Mouse (Mus musculus) small intestine, adult 2 months (tissue): ENCODE measurements around the gene Cdc42se2. TPM values are rescaled to one million over a fixed set of nuclear protein-coding genes. Genes with fewer than 3 reads are reported as not detected.

Experiments
- H3K27ac ChIP-seq: fragments of 200-500 bp; 2 replicates; pipeline ENCODE4 v1.5.1; 2012; ENCODE audit warnings: low read depth, low read length, control low read depth, inconsistent platforms; ENCODE audit not compliant: insufficient read depth
- H3K27me3 ChIP-seq: fragments of 200-500 bp; 2 replicates; pipeline ENCODE4 v1.6.1; 2012; ENCODE audit warnings: mild to moderate bottlenecking, moderate library complexity, low read length, inconsistent platforms; ENCODE audit not compliant: control insufficient read depth, insufficient read depth
- H3K36me3 ChIP-seq: fragments of 200-500 bp; 2 replicates; pipeline ENCODE4 v1.6.1; 2012; ENCODE audit warnings: mild to moderate bottlenecking, low read length, control low read depth, inconsistent platforms; ENCODE audit not compliant: control insufficient read depth, insufficient read depth
- H3K4me1 ChIP-seq: fragments of 200-500 bp; 2 replicates; pipeline ENCODE4 v1.6.1; 2012; ENCODE audit warnings: low read length, inconsistent platforms, mixed read lengths; ENCODE audit not compliant: control insufficient read depth, insufficient read depth, insufficient read length
- H3K4me3 ChIP-seq: fragments of 200-500 bp; 2 replicates; pipeline ENCODE4 v1.5.1; 2012; ENCODE audit warnings: low read depth, mild to moderate bottlenecking, control low read depth, inconsistent platforms, low read length, moderate library complexity
- CTCF ChIP-seq: fragments of 200-500 bp; IDR thresholded peaks from 2 replicates; pipeline ENCODE4 v1.5.1; 2012; ENCODE audit warnings: low read depth, mild to moderate bottlenecking, control low read depth, inconsistent platforms, low read length, moderate library complexity, mixed read lengths; ENCODE audit not compliant: insufficient replicate concordance, insufficient read length; ENCODE audit errors: extremely low read depth
- POLR2A ChIP-seq: fragments of 200-500 bp; IDR thresholded peaks from 2 replicates; pipeline ENCODE4 v1.6.1; 2012; ENCODE audit warnings: low read depth, mild to moderate bottlenecking, control low read depth, inconsistent platforms, low read length, moderate library complexity
- WGBS: fragments of 180-500 bp; shearing (Covaris S2); methylation state at CpG from one replicate; pipeline ENCODE4 v1.1.7; 2018; 5-methylcytosine and 5-hydroxymethylcytosine counted together
- polyA plus RNA-seq: library from polyadenylated mRNA; depleted of rRNA; stranded (reverse); fragments of >200 nt; gene quantifications from 2 replicates; pipeline ENCODE4 v1.2.3, GENCODE M21; 2012; rRNA removed

The Cdc42se2 gene
- polyA plus RNA-seq, 1 experiment: 69.2 TPM

- H3K27me3 ChIP-seq: no peaks in the 10 kb centered on the region
- WGBS: 49% methylated on average over 8 of the region's 8 CpGs
- H3K27ac ChIP-seq: no peak overlapping the region
- H3K4me1 ChIP-seq: no peaks in the 10 kb centered on the region
- TF ChIP-seq POLR2A: no peak
- no peak for TF ChIP-seq CTCF
- no peak overlapping the region for H3K4me3 ChIP-seq
- peaks cover 20% of the 10 kb centered on the region for H3K36me3 ChIP-seq
These were observed 113.7 kb downstream of the Cdc42se2 start for GRCm38 (mm10) chr11:54673575-54674298.

Other genes with a start within 250 kb of the Cdc42se2 start
- gene Lyrm7, start 73.2 kb upstream of the Cdc42se2 start, polyA plus RNA-seq: 0.03 and 0.15 TPM in 2 replicates
- 371 and 593 TPM in 2 replicates for gene Hint1, start 78.7 kb upstream of the Cdc42se2 start, polyA plus RNA-seq
- gene Gpx3, start 114.8 kb upstream of the Cdc42se2 start, polyA plus RNA-seq: 52.2 and 90.3 TPM in 2 replicates
- gene Tnip1, start 175.2 kb upstream of the Cdc42se2 start, polyA plus RNA-seq: 47.9 and 122 TPM in 2 replicates
- gene Anxa6, start 245.8 kb upstream of the Cdc42se2 start, polyA plus RNA-seq: 23.1 and 30.1 TPM in 2 replicates